Mouse (Mus musculus) heart, postnatal 0 days (tissue): ENCODE data around the gene Arhgef2.

Experiments used
- CTCF ChIP-seq: IDR thresholded peaks from 2 replicates; pipeline ENCODE4 v1.5.1; 2016; ENCODE audit warnings: antibody characterized with exemption, control low read depth, low read depth
- EP300 ChIP-seq: IDR thresholded peaks from 2 replicates; pipeline ENCODE4 v1.6.1; 2016; ENCODE audit warnings: antibody characterized with exemption, low read depth

GRCm38 (mm10) chr3:88621537-88622112 lies 15.9 kb downstream of the Arhgef2 start:
- no peak for TF ChIP-seq CTCF
- TF ChIP-seq EP300: no peak; the same call in 1 of the 2 replicates
